In the genomic region with DNA sequence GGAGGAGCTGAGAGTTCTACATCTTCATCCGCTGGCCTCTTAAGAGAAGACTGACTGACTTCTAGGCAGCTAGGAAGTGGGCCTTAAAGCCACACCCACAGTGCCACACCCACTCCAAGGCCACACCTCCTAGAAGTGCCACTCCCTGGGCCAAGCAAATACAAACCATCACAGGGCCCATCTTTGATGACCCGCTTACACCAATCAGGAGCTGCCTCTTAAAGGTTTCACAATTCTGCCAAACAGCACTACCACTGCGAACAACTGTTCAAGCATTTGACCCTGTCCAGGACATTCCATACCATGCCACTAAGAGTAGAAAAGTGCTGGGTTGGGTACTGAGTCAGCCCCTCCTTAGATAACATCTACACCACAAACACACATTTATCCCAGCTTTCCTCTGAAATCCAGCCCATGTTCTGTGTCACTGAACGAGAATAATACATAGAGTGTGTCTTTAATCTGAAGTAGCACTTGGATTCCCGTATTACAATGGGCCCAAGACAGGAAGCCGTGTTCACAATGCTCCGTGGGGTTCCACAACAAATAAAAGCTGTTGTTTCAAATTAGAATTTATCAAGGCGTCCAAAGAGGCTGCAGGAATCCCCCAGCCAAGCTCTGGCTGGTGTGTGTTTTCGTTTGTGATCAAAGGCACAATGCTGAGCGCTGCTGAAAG, we compare ENCODE assay signal across 8 mouse cellular contexts.
DNase-seq lines count a peak whose midpoint lies in the region; ATAC-seq lines count a peak whose summit lies in the region.

No protein-coding gene starts in this region.

- DNase-seq in kidney, postnatal 14 days, result no peak
- DNase-seq in cerebellum, postnatal 25 days, result peak; percentile 15 to 19
- peak; percentile 51 for DNase-seq in thymus, postnatal 4 days
- DNase-seq in adrenal gland, postnatal 10 days, result no peak
- DNase-seq in adrenal gland, postnatal 14 days, result no peak

- no peak for ATAC-seq in kidney, embryonic 16.5 days (ENCODE audit: low FRiP score, low TSS enrichment)
- peak; percentile 67 for ATAC-seq in inflammation-experienced regulatory T-cells, adult 6 months
- peak; percentile 39; the same call in 1 of the 2 replicates for ATAC-seq in megakaryocyte, adult 5-6 weeks (ENCODE audit: poor library complexity, severe bottlenecking)

- peak overlapping the region; percentile 44 for H3K4me3 ChIP-seq in kidney, embryonic 16.5 days (ENCODE audit: low read length)

- no peaks in the 10 kb centered on the region for H3K9me3 ChIP-seq in kidney, embryonic 16.5 days (ENCODE audit: low read length)

- 49% methylated on average over 10 of the region's 10 CpGs for WGBS in kidney, embryonic 16.5 days

- H3K27ac ChIP-seq in kidney, embryonic 16.5 days (ENCODE audit: low read length), result no peak overlapping the region

- H3K4me1 ChIP-seq in kidney, embryonic 16.5 days (ENCODE audit: insufficient read depth, low read length), result peaks cover 4% of the 10 kb centered on the region

- peak overlapping the region; percentile 57 for H3K4me2 ChIP-seq in kidney, embryonic 16.5 days (replicated peaks; ENCODE audit: low read depth, low read length)

- H3K36me3 ChIP-seq in kidney, embryonic 16.5 days (ENCODE audit: insufficient read depth, low read length), result no peaks in the 10 kb centered on the region

- H3K9ac ChIP-seq in kidney, embryonic 16.5 days (replicated peaks; ENCODE audit: low read length), result peak overlapping the region; percentile 53; the same call in 1 of the 2 replicates

- no peaks in the 10 kb centered on the region for H3K27me3 ChIP-seq in kidney, embryonic 16.5 days (ENCODE audit: insufficient read depth, low read length)

Comparison
In these comparisons a context has a peak if more than half of its experiments do, and no peak if none do; other contexts are left out.
1. DNase-seq: peak in cerebellum, postnatal 25 days (2 of 2) and thymus, postnatal 4 days (single experiment); none in kidney, postnatal 14 days (single experiment), adrenal gland, postnatal 10 days (single experiment) and adrenal gland, postnatal 14 days (single experiment).